Mouse (Mus musculus) embryonic facial prominence, embryonic 11.5 days (tissue): Measurements from ENCODE around the gene Ltc4s. TPM values are rescaled to one million over a fixed set of nuclear protein-coding genes. Genes with fewer than 3 reads are reported as not detected.

Experiments
- ATAC-seq: fragments of 200-750 bp; cut with Nextera tagmentation; replicated peaks from 2 replicates; pipeline ENCODE4 v1.8.0; 2017; ENCODE audit warnings: low read depth; ENCODE audit not compliant: insufficient number of reproducible peaks, low FRiP score, low TSS enrichment
- DNase-seq: peaks from one replicate; pipeline ENCODE4 v3.0.0-alpha.2; 2015; ENCODE audit warnings: low spot score
- H3K27ac ChIP-seq: fragments of 300-500 bp; sonication (generic); replicated peaks from 2 replicates; pipeline ENCODE4 v1.5.1; 2014; ENCODE audit warnings: mild to moderate bottlenecking, low read depth, low read length, control low read depth
- H3K27me3 ChIP-seq: fragments of 300-500 bp; sonication (generic); 2 replicates; pipeline ENCODE4 v1.6.1; 2014; ENCODE audit warnings: mild to moderate bottlenecking, low read length, moderate library complexity, mixed read lengths; ENCODE audit not compliant: control insufficient read depth, insufficient read depth
- H3K36me3 ChIP-seq: fragments of 300-500 bp; sonication (generic); replicated peaks from 2 replicates; pipeline ENCODE4 v1.6.1; 2014; ENCODE audit warnings: low read depth, mild to moderate bottlenecking, low read length, moderate library complexity, mixed read lengths; ENCODE audit not compliant: control insufficient read depth, insufficient read depth
- H3K4me1 ChIP-seq: fragments of 300-500 bp; sonication (generic); 2 replicates; pipeline ENCODE4 v1.6.1; 2014; ENCODE audit warnings: low read length, mixed read lengths; ENCODE audit not compliant: control insufficient read depth, insufficient read depth
- H3K4me2 ChIP-seq: fragments of 300-500 bp; sonication (generic); 2 replicates; pipeline ENCODE4 v1.6.1; 2014; ENCODE audit warnings: low read depth, mild to moderate bottlenecking, control low read depth, low read length, moderate library complexity
- H3K4me3 ChIP-seq: fragments of 300-500 bp; sonication (generic); 2 replicates; pipeline ENCODE4 v1.5.1; 2014; ENCODE audit warnings: low read depth, low read length, control low read depth
- H3K9ac ChIP-seq: fragments of 300-500 bp; sonication (generic); replicated peaks from 2 replicates; pipeline ENCODE4 v1.6.1; 2014; ENCODE audit warnings: mild to moderate bottlenecking, control low read depth, low read length
- H3K9me3 ChIP-seq: fragments of 300-500 bp; sonication (generic); replicated peaks from 2 replicates; pipeline ENCODE4 v1.6.1; 2016; ENCODE audit warnings: mild to moderate bottlenecking, low read length, inconsistent platforms, mixed read lengths; ENCODE audit not compliant: control insufficient read depth
- WGBS: fragments of 180-500 bp; shearing (Covaris S2); extraction: QIAGEN DNeasy Blood & Tissue Kit; methylation state at CpG from one replicate; pipeline ENCODE4 v1.1.7; 2014; 5-methylcytosine and 5-hydroxymethylcytosine counted together
- polyA plus RNA-seq: library from polyadenylated mRNA; unstranded; fragments of >200 nt; fragmentation: Nextera tagmentation; extraction: Ambion mirVana; gene quantifications from 2 replicates; pipeline ENCODE4 v1.2.1, GENCODE M21; 2014

The Ltc4s gene
- polyA plus RNA-seq, result 0.36 and 0.57 TPM in 2 replicates

DNA sequence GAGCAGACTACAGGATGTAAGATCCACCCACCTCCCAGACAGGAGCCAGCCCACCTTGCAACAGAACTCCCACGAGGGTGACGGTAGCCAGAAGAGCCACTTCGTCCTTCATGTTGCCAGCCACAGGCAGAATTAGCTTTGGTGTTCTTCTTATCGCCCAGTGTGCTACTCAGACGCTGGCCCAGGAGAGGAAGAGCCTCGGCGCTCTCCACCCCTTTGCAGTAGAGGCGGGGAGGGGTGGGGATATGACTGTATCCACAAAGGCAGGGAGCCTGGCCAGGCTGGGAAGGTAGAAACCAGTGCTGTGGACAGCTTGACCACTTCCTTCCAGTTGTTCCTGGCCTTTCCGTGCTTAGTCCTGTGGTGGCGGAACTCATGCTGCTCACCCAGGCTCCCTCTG lies at the start of gene Ltc4s:
Gene Ltc4s (minus strand): TSS at position 293 of the 400 bp plus-strand sequence.
- DNase-seq (no peak), ATAC-seq (no peak)
- Histone ChIP-seq H3K27me3 (peaks cover 18% of the 10 kb centered on the region), H3K4me3 (peak within 1 kb of the TSS; percentile 58; the same call in 1 of the 2 replicates), H3K27ac (no peak within 1 kb of the TSS), H3K9me3 (no peaks in the 10 kb centered on the region), H3K36me3 (no peaks in the 10 kb centered on the region; the same call in 1 of the 2 replicates), H3K4me1 (peaks cover 5% of the 10 kb centered on the region), H3K9ac (no peak within 1 kb of the TSS), H3K4me2 (peak within 1 kb of the TSS; percentile 96)
- 45% methylated on average over 10 of the region's 10 CpGs for WGBS

DNA sequence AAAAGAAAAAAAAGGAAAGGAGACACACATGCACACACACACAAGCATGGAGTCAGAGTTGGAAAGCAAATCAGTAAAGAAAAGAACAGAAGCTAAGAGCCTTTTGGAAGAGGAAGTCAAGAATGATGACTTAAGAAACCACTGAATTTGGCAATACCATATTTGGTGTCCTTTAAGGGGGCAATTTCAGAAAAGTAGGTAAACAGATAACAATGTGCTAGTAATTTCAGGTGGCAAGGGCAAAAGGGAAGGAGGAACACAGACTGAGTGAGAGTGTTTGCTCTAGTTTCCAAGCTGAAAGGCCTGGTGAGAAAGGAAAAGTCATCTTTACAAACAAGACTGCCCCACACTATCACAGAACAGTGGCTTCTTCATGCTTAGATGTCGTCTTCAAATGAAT lies 48.0 kb upstream of the Ltc4s start:
- no peak for DNase-seq
- Histone ChIP-seq H3K4me2 (no peak overlapping the region), H3K36me3 (no peaks in the 10 kb centered on the region; the same call in 1 of the 2 replicates), H3K4me3 (no peak overlapping the region), H3K9me3 (no peaks in the 10 kb centered on the region), H3K27me3 (no peaks in the 10 kb centered on the region), H3K9ac (no peak overlapping the region), H3K27ac (no peak overlapping the region), H3K4me1 (no peaks in the 10 kb centered on the region; the same call in 1 of the 2 replicates)
- 93% methylated on average over 1 of the region's 1 CpGs for WGBS
- no peak for ATAC-seq

DNA sequence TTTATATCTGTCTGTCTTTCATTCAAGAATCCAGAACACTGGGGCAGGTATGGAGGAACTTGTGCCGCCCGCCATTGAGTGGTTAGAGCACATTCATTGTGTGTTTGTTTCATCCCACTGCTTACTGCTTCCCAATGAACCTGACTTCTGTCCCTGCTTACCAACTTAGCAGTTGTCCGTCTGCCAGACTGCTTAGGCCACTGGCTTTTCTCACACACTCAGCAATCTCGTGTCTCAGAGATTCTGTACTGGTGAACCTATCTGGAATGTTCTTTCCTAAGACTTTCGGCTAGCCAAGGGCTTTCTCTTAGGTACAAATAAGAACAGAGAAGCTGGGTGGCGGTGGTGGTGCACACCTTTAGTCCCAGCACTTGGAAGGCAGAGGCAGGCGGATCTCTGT lies 47.3 kb upstream of the Ltc4s start:
- no peak for DNase-seq
- no peak for ATAC-seq
- no peaks in the 10 kb centered on the region; the same call in 1 of the 2 replicates for H3K4me1 ChIP-seq
- no peak overlapping the region for H3K9ac ChIP-seq
- H3K27me3 ChIP-seq, result no peaks in the 10 kb centered on the region
- 91% methylated on average over 7 of the region's 7 CpGs for WGBS
- H3K4me2 ChIP-seq, result no peak overlapping the region
- H3K27ac ChIP-seq, result no peak overlapping the region
- no peaks in the 10 kb centered on the region; the same call in none of the 2 replicates for H3K36me3 ChIP-seq
- no peak overlapping the region for H3K4me3 ChIP-seq
- H3K9me3 ChIP-seq, result no peaks in the 10 kb centered on the region

DNA sequence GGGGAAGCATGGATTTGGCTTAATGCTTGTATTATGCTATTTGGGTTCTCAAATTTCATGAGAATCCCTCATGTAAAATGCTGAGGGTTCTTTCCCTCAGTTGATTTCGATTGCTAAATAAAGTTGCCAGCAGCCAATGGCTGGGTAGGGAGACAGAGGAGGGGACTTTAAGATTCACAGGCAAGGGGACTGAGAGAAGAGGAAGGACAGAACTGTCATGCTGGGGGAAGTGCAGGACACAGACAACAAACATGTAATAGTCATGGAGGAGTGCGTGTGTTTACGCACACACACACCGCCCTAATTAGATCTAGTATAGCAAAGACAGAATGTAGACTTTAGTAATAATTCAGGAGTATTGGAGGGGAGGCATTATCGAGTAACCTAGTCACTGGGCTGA lies 46.8 kb upstream of the Ltc4s start:
- ATAC-seq, result no peak
- Histone ChIP-seq H3K4me2 (no peak overlapping the region), H3K9me3 (no peaks in the 10 kb centered on the region), H3K9ac (no peak overlapping the region), H3K27me3 (no peaks in the 10 kb centered on the region), H3K4me1 (no peaks in the 10 kb centered on the region; the same call in 1 of the 2 replicates), H3K27ac (no peak overlapping the region), H3K4me3 (no peak overlapping the region), H3K36me3 (no peaks in the 10 kb centered on the region; the same call in none of the 2 replicates)
- DNase-seq, result no peak
- WGBS, result 93% methylated on average over 5 of the region's 5 CpGs

GRCm38 (mm10) chr11:50280053-50280452 lies 41.6 kb upstream of the Ltc4s start:
- H3K4me1 ChIP-seq, result no peaks in the 10 kb centered on the region
- no peaks in the 10 kb centered on the region for H3K27me3 ChIP-seq
- WGBS, result 90% methylated on average over 1 of the region's 1 CpGs
- no peak overlapping the region for H3K9ac ChIP-seq
- no peaks in the 10 kb centered on the region for H3K9me3 ChIP-seq
- H3K4me3 ChIP-seq, result no peak overlapping the region
- no peak for ATAC-seq
- no peak overlapping the region for H3K4me2 ChIP-seq
- H3K36me3 ChIP-seq, result no peaks in the 10 kb centered on the region; the same call in 1 of the 2 replicates
- no peak for DNase-seq
- no peak overlapping the region for H3K27ac ChIP-seq

DNA sequence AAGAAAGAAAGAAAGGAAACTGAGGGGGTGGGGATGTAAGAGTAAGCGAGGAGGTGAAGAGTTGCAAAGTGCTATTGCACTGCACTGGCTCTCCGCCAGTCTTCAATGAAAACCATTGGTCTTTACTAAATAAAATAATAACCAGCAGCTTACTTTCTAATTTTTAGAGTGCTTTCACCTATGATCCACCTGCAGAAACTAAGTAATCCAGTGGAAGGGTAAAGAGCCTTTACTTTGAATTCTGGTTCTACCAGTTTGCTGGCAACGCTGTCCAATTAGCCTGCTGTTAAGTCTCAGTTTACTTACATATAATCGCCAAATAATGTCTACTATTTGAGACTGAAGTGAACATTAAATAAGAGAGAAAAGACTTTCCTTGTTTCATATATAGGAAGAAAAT lies 40.6 kb upstream of the Ltc4s start:
- Histone ChIP-seq H3K27ac (no peak overlapping the region), H3K36me3 (no peaks in the 10 kb centered on the region; the same call in 1 of the 2 replicates), H3K9me3 (no peaks in the 10 kb centered on the region), H3K4me2 (no peak overlapping the region), H3K9ac (no peak overlapping the region), H3K27me3 (no peaks in the 10 kb centered on the region), H3K4me3 (no peak overlapping the region), H3K4me1 (no peaks in the 10 kb centered on the region)
- ATAC-seq (no peak), DNase-seq (no peak)
- 89% methylated on average over 4 of the region's 4 CpGs for WGBS

DNA sequence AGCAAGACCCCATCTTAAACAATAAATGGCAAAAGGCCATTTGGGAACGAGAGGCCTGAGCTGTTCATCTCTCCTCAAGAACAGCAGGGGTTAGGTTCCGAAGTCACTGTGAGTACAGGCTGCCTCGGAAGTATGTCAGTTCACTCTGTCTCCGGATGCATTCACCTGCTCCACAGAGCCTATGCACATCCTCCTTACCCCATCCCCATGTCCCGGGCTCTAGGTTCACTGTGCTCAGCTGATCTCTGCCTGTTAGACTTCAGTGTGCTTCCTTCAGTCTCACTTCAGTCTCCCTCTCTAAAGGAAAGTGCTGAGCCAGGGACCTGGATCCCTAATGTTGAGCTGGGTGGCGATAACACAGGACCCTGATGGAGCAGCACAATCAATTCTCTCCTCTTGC lies 39.3 kb upstream of the Ltc4s start:
- H3K27ac ChIP-seq, result no peak overlapping the region
- DNase-seq, result no peak
- no peaks in the 10 kb centered on the region for H3K9me3 ChIP-seq
- no peak overlapping the region for H3K4me2 ChIP-seq
- H3K4me3 ChIP-seq, result no peak overlapping the region
- H3K9ac ChIP-seq, result no peak overlapping the region
- H3K4me1 ChIP-seq, result no peaks in the 10 kb centered on the region
- H3K36me3 ChIP-seq, result no peaks in the 10 kb centered on the region; the same call in 1 of the 2 replicates
- no peaks in the 10 kb centered on the region for H3K27me3 ChIP-seq
- WGBS, result 89% methylated on average over 6 of the region's 6 CpGs
- no peak for ATAC-seq

DNA sequence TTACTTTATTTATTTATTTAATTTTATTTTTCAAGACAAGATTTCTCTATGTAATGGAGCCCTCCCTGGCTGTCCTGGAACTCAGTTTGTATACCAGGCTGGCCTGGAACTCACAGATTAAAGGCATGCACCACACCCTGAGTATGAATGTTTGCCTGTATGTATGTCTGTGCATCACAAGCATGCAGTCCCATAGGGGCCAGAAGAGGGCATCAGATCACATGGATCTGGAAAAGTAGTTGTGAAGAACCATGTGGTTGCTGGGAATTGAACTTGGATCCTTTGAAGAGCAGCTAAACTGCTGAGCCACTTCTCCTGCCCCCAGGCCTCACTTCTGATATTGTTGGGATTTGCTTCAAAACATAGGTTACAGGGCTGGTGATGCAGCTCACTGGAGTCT lies 38.6 kb upstream of the Ltc4s start:
- Histone ChIP-seq H3K27me3 (no peaks in the 10 kb centered on the region), H3K9me3 (no peaks in the 10 kb centered on the region), H3K9ac (no peak overlapping the region), H3K27ac (no peak overlapping the region), H3K36me3 (no peaks in the 10 kb centered on the region; the same call in 1 of the 2 replicates), H3K4me1 (no peaks in the 10 kb centered on the region), H3K4me2 (no peak overlapping the region), H3K4me3 (no peak overlapping the region)
- no peak for DNase-seq
- ATAC-seq, result no peak
